ENCODE assay signal across 8 mouse cellular contexts in genomic region chr9:108691846-108692225, GRCm38 (mm10). TPM values are rescaled to one million over a fixed set of nuclear protein-coding genes. Genes with fewer than 3 reads are reported as not detected.
DNase-seq lines count a peak whose midpoint lies in the region; ATAC-seq and TF ChIP-seq lines count a peak whose summit lies in the region.

No protein-coding gene starts in this region.

- peaks cover 7% of the 10 kb centered on the region in 2 experiments for H3K4me1 ChIP-seq in MEL (ENCODE audit: control insufficient read depth in 1 of 2, insufficient read depth in 2 of 2, low read length in 2 of 2)
- H3K4me1 ChIP-seq in hindbrain, embryonic 10.5 days (replicated peaks) = peaks cover 65% of the 10 kb centered on the region
- peaks cover 13% of the 10 kb centered on the region; the same call in 1 of the 2 replicates for H3K4me1 ChIP-seq in lung, postnatal 0 days (ENCODE audit: insufficient read depth, low read depth, low read length)

- TF ChIP-seq RAD21 in MEL (IDR thresholded peaks at IDR 0.05; ENCODE audit: low read depth, low read length) = no peak

- peak overlapping the region; percentile 92 for H3K9ac ChIP-seq in MEL (ENCODE audit: control insufficient read depth, low read depth, low read length, poor library complexity, severe bottlenecking)
- peak overlapping the region; percentile 78 for H3K9ac ChIP-seq in lung, postnatal 0 days (replicated peaks; ENCODE audit: low read depth)

- H3K27ac ChIP-seq in MEL (ENCODE audit: control insufficient read depth, low read depth, low read length) = peak overlapping the region; percentile 52
- peak overlapping the region; percentile 90 for H3K27ac ChIP-seq in hindbrain, embryonic 10.5 days
- peak overlapping the region; percentile 52 for H3K27ac ChIP-seq in lung, postnatal 0 days (ENCODE audit: low read length)

- ATAC-seq in frontal cortex, adult (ENCODE audit: low TSS enrichment) = peak; percentile 89
- peak; percentile 94 for ATAC-seq in lung, postnatal 0 days

- under 1% methylated on average over 42 of the region's 42 CpGs for WGBS in hindbrain, embryonic 10.5 days
- 5% methylated on average over 34 of the region's 42 CpGs for WGBS in lung, postnatal 0 days

- H3K4me2 ChIP-seq in lung, postnatal 0 days (replicated peaks; ENCODE audit: low read depth, low read length) = peak overlapping the region; percentile 95

- peak in 1 of 2 experiments; percentile 76; a peak in 2 of 4 replicates for TF ChIP-seq POLR2A in MEL (IDR thresholded peaks at IDR 0.05; ENCODE audit: control insufficient read depth in 1 of 2, insufficient read depth in 1 of 2, low read depth in 1 of 2, low read length in 2 of 2, poor library complexity in 1 of 2)

- H3K4me3 ChIP-seq in MEL (ENCODE audit: control insufficient read depth in 1 of 2, insufficient read depth in 1 of 2, low read depth in 2 of 2, low read length in 2 of 2) = peak overlapping the region; percentile 82 to 86
- H3K4me3 ChIP-seq in hindbrain, embryonic 10.5 days = peak overlapping the region; percentile 79
- peak overlapping the region; percentile 88 for H3K4me3 ChIP-seq in lung, postnatal 0 days (ENCODE audit: low read depth, low read length)

- no peaks in the 10 kb centered on the region for H3K27me3 ChIP-seq in MEL (ENCODE audit: control insufficient read depth in 1 of 2, insufficient read depth in 2 of 2, low read length in 2 of 2)
- H3K27me3 ChIP-seq in hindbrain, embryonic 10.5 days (ENCODE audit: insufficient read depth, poor library complexity, severe bottlenecking) = peaks cover 36% of the 10 kb centered on the region
- H3K27me3 ChIP-seq in lung, postnatal 0 days (replicated peaks; ENCODE audit: insufficient read depth, low read length) = no peaks in the 10 kb centered on the region

- no peak for TF ChIP-seq CTCF in MEL (IDR thresholded peaks at IDR 0.05 in 2 of 3, conservative IDR thresholded peaks at IDR 0.05 in 1 of 3; ENCODE audit: control insufficient read depth in 1 of 3, insufficient read depth in 1 of 3, low read depth in 2 of 3, low read length in 3 of 3, poor library complexity in 1 of 3, severe bottlenecking in 1 of 3)
- no peak for TF ChIP-seq CTCF in lung, postnatal 0 days (IDR thresholded peaks at IDR 0.05)

- peak; percentile 86 for DNase-seq in MEL (ENCODE audit: low read depth, low spot score)
- DNase-seq in cerebellum, adult 9-10 months = peak; percentile 90
- peak; percentile 87 for DNase-seq in hindbrain, embryonic 10.5 days (ENCODE audit: low spot score)
- DNase-seq in layer of hippocampus, postnatal 10 days (ENCODE audit: low spot score in 2 of 2) = peak; percentile 81 to 89
- peak; percentile 94 for DNase-seq in lung, postnatal 0 days (ENCODE audit: low spot score)
- peak; percentile 71 for DNase-seq in ovary, postnatal 10 days (ENCODE audit: low spot score)
- DNase-seq in thymus, postnatal 0 days (ENCODE audit: low spot score) = peak; percentile 30

- H3K79me2 ChIP-seq in MEL (ENCODE audit: control insufficient read depth, insufficient read depth, low read length, poor library complexity) = peaks cover 36% of the 10 kb centered on the region

- no peak for TF ChIP-seq EP300 in MEL (IDR thresholded peaks at IDR 0.05; ENCODE audit: low read depth in 1 of 2, low read length in 2 of 2)
- TF ChIP-seq EP300 in lung, postnatal 0 days (IDR thresholded peaks at IDR 0.05) = no peak

- no peaks in the 10 kb centered on the region for H3K9me3 ChIP-seq in MEL (replicated peaks; ENCODE audit: insufficient read depth, low read length)
- no peaks in the 10 kb centered on the region for H3K9me3 ChIP-seq in hindbrain, embryonic 10.5 days
- H3K9me3 ChIP-seq in lung, postnatal 0 days (ENCODE audit: low read length) = no peaks in the 10 kb centered on the region

- H3K36me3 ChIP-seq in MEL (ENCODE audit: control insufficient read depth in 1 of 2, insufficient read depth in 2 of 2, low read length in 2 of 2) = peaks cover 0 to 24% of the 10 kb centered on the region in 2 experiments; a peak in 2 of 4 replicates
- no peaks in the 10 kb centered on the region for H3K36me3 ChIP-seq in hindbrain, embryonic 10.5 days
- H3K36me3 ChIP-seq in lung, postnatal 0 days (ENCODE audit: insufficient read depth, low read length) = no peaks in the 10 kb centered on the region

TF ChIP-seq in MEL, 35 proteins besides CTCF, POLR2A, EP300 and RAD21 (continues in another document):
- TF ChIP-seq ZMIZ1 (IDR thresholded peaks at IDR 0.05; ENCODE audit: low read depth, low read length) (0 out of 2 replicates have a peak, but pooled peaks have one; percentile 58), E2F4 (IDR thresholded peaks at IDR 0.05; ENCODE audit: borderline replicate concordance, low read depth, low read length) (peak; percentile 15; the same call in 1 of the 2 replicates), SMC3 (IDR thresholded peaks at IDR 0.05; ENCODE audit: low read depth, low read length) (no peak), ZKSCAN1 (IDR thresholded peaks at IDR 0.05; ENCODE audit: low read depth, low read length) (no peak), RCOR1 (IDR thresholded peaks at IDR 0.05; ENCODE audit: low read depth, low read length) (no peak), TBP (IDR thresholded peaks at IDR 0.05; ENCODE audit: low read depth, low read length) (no peak), ZNF384 (IDR thresholded peaks at IDR 0.05; ENCODE audit: low read depth, low read length) (no peak), SIN3A (IDR thresholded peaks at IDR 0.05; ENCODE audit: low read length) (peak; percentile 47; the same call in 1 of the 2 replicates), MYC (IDR thresholded peaks at IDR 0.05; ENCODE audit: low read depth, low read length) (no peak), ZC3H11A (IDR thresholded peaks at IDR 0.05; ENCODE audit: low read depth, low read length) (no peak), ELF1 (IDR thresholded peaks at IDR 0.05; ENCODE audit: low read depth, low read length) (no peak), CHD1 (IDR thresholded peaks at IDR 0.05; ENCODE audit: low read depth, low read length) (no peak), MEF2A (IDR thresholded peaks at IDR 0.05; ENCODE audit: extremely low read depth, insufficient replicate concordance, low read depth, low read length, poor library complexity, severe bottlenecking) (no peak), MYB (IDR thresholded peaks at IDR 0.05; ENCODE audit: low read depth, low read length) (no peak), NRF1 (IDR thresholded peaks at IDR 0.05; ENCODE audit: insufficient read depth, low read depth, low read length, poor library complexity, severe bottlenecking) (peak; percentile 77), GABPA (IDR thresholded peaks at IDR 0.05; ENCODE audit: low read depth, low read length) (no peak), POLR2AphosphoS5 (IDR thresholded peaks at IDR 0.05; ENCODE audit: borderline replicate concordance, low read depth, low read length) (no peak), NELFE (IDR thresholded peaks at IDR 0.05; ENCODE audit: low read depth, low read length) (peak; percentile 61), ETS1 (IDR thresholded peaks at IDR 0.05; ENCODE audit: low read depth, low read length) (no peak), GATA1 (IDR thresholded peaks at IDR 0.05; ENCODE audit: low read depth, low read length) (no peak), KAT2A (conservative IDR thresholded peaks at IDR 0.05; ENCODE audit: low read depth, low read length) (no peak), TCF12 (IDR thresholded peaks at IDR 0.05; ENCODE audit: low read depth, low read length) (peak; percentile 15; the same call in 1 of the 2 replicates), USF1 (IDR thresholded peaks at IDR 0.05; ENCODE audit: low read depth, low read length) (no peak), JUND (IDR thresholded peaks at IDR 0.05; ENCODE audit: low read depth, low read length) (no peak), MAFK (IDR thresholded peaks at IDR 0.05; ENCODE audit: borderline replicate concordance, low read depth, low read length) (no peak), MAX (IDR thresholded peaks at IDR 0.05; ENCODE audit: low read length) (peak; percentile 75; the same call in 1 of the 2 replicates), BHLHE40 (IDR thresholded peaks at IDR 0.05; ENCODE audit: borderline replicate concordance, low read depth, low read length) (no peak), POLR2AphosphoS2 (IDR thresholded peaks at IDR 0.05; ENCODE audit: low read length) (peak; percentile 38; the same call in 1 of the 2 replicates), MAZ (IDR thresholded peaks at IDR 0.05; ENCODE audit: low read depth, low read length) (no peak), TAL1 (IDR thresholded peaks at IDR 0.05; ENCODE audit: low read length) (no peak)

RNA-seq across cellular contexts. Expression of gene Prkar2a, which starts 2.7 kb away (rescaled TPM):
- 18.9 and 22.4 TPM in 2 replicates for total RNA-seq in MEL (2012; rRNA removed)
- polyA plus RNA-seq in MEL (2012; ENCODE audit: insufficient read depth in 1 of 2, insufficient read length in 2 of 2, low read depth in 1 of 2, low replicate concordance in 2 of 2, missing spikeins in 1 of 2) = 100 to 1,000 TPM in 1 of 2 experiments, 10 to 100 TPM in 1; 87.9 to 230 TPM
- 34.2 and 35.0 TPM in 2 replicates for polyA plus RNA-seq in hindbrain, embryonic 10.5 days (2016; fragmentation: Nextera tagmentation; extraction: Ambion mirVana)
- 10 to 100 TPM; 54.9 to 60.6 TPM for total RNA-seq in layer of hippocampus, postnatal 10 days (2021)
- polyA plus RNA-seq in lung, postnatal 0 days (2015; fragmentation: Nextera tagmentation; extraction: Ambion mirVana) = 16.4 and 17.8 TPM in 2 replicates
- polyA plus RNA-seq in thymus, postnatal 0 days (2015; fragmentation: Nextera tagmentation; extraction: Ambion mirVana) = 5.8 and 7.7 TPM in 2 replicates

RNA-seq across cellular contexts. Expression of gene Slc25a20, which starts 29.9 kb away (rescaled TPM):
- total RNA-seq in MEL (2012; rRNA removed) = 15.6 and 19.3 TPM in 2 replicates
- polyA plus RNA-seq in MEL (2012; ENCODE audit: insufficient read depth in 1 of 2, insufficient read length in 2 of 2, low read depth in 1 of 2, low replicate concordance in 2 of 2, missing spikeins in 1 of 2) = 10 to 100 TPM in 1 of 2 experiments, not detected in 1; 24.1 TPM
- 30.0 and 33.8 TPM in 2 replicates for polyA plus RNA-seq in hindbrain, embryonic 10.5 days (2016; fragmentation: Nextera tagmentation; extraction: Ambion mirVana)
- total RNA-seq in layer of hippocampus, postnatal 10 days (2021) = 10 to 100 TPM; 19.2 to 21.0 TPM
- polyA plus RNA-seq in lung, postnatal 0 days (2015; fragmentation: Nextera tagmentation; extraction: Ambion mirVana) = 58.7 and 60.2 TPM in 2 replicates
- polyA plus RNA-seq in thymus, postnatal 0 days (2015; fragmentation: Nextera tagmentation; extraction: Ambion mirVana) = 40.9 and 43.4 TPM in 2 replicates

RNA-seq across cellular contexts. Expression of gene Arih2, which starts 42.6 kb away (rescaled TPM):
- 55.8 and 59.6 TPM in 2 replicates for total RNA-seq in MEL (2012; rRNA removed)
- 10 to 100 TPM in 1 of 2 experiments, not detected in 1; 66.5 TPM for polyA plus RNA-seq in MEL (2012; ENCODE audit: insufficient read depth in 1 of 2, insufficient read length in 2 of 2, low read depth in 1 of 2, low replicate concordance in 2 of 2, missing spikeins in 1 of 2)
- 56.4 and 58.8 TPM in 2 replicates for polyA plus RNA-seq in hindbrain, embryonic 10.5 days (2016; fragmentation: Nextera tagmentation; extraction: Ambion mirVana)
- 10 to 100 TPM; 47.3 to 51.1 TPM for total RNA-seq in layer of hippocampus, postnatal 10 days (2021)
- polyA plus RNA-seq in lung, postnatal 0 days (2015; fragmentation: Nextera tagmentation; extraction: Ambion mirVana) = 31.1 and 33.2 TPM in 2 replicates
- 44.7 and 49.1 TPM in 2 replicates for polyA plus RNA-seq in thymus, postnatal 0 days (2015; fragmentation: Nextera tagmentation; extraction: Ambion mirVana)

Comparison
In these comparisons a context has a peak if more than half of its experiments do, and no peak if none do; other contexts are left out.
1. Peak in every context shown above with its lines: DNase-seq, ATAC-seq, H3K4me3 ChIP-seq and H3K27ac ChIP-seq.
2. DNase-seq: peak in every context shown above with its lines; median percentile 94 in lung, postnatal 0 days; 90 in cerebellum, adult 9-10 months; 87 in hindbrain, embryonic 10.5 days; 86 in MEL; 85 in layer of hippocampus, postnatal 10 days; 71 in ovary, postnatal 10 days; 30 in thymus, postnatal 0 days.